Mouse (Mus musculus) heart, embryonic 15.5 days (tissue): ENCODE data around the gene Lbx1. TPM values are rescaled to one million over a fixed set of nuclear protein-coding genes. Genes with fewer than 3 reads are reported as not detected.

Source experiments
- ATAC-seq: fragments of 200-750 bp; cut with Nextera tagmentation; replicated peaks from 2 replicates; pipeline ENCODE4 v1.8.0; 2017; ENCODE audit warnings: low read depth, moderate TSS enrichment; ENCODE audit not compliant: insufficient number of reproducible peaks, insufficient read depth, low FRiP score
- H3K27ac ChIP-seq: fragments of 300-500 bp; sonication (generic); 2 replicates; pipeline ENCODE4 v1.5.1; 2015; ENCODE audit warnings: mild to moderate bottlenecking, inconsistent platforms
- H3K27me3 ChIP-seq: fragments of 300-500 bp; sonication (generic); 2 replicates; pipeline ENCODE4 v1.6.1; 2015; ENCODE audit warnings: inconsistent platforms
- H3K36me3 ChIP-seq: fragments of 300-500 bp; sonication (generic); 2 replicates; pipeline ENCODE4 v1.6.1; 2015; ENCODE audit warnings: mild to moderate bottlenecking, inconsistent platforms
- H3K4me1 ChIP-seq: fragments of 300-500 bp; sonication (generic); replicated peaks from 2 replicates; pipeline ENCODE4 v1.6.1; 2015; ENCODE audit warnings: inconsistent platforms
- H3K4me2 ChIP-seq: fragments of 300-500 bp; sonication (generic); 2 replicates; pipeline ENCODE4 v1.6.1; 2015; ENCODE audit warnings: inconsistent platforms, mild to moderate bottlenecking, moderate library complexity
- H3K4me3 ChIP-seq: fragments of 300-500 bp; sonication (generic); 2 replicates; pipeline ENCODE4 v1.5.1; 2015; ENCODE audit warnings: mild to moderate bottlenecking, inconsistent platforms
- H3K9ac ChIP-seq: fragments of 300-500 bp; sonication (generic); 2 replicates; pipeline ENCODE4 v1.6.1; 2015; ENCODE audit warnings: mild to moderate bottlenecking, inconsistent platforms
- H3K9me3 ChIP-seq: fragments of 300-500 bp; sonication (generic); replicated peaks from 2 replicates; pipeline ENCODE4 v1.6.1; 2016; ENCODE audit warnings: inconsistent platforms
- WGBS: fragments of 180-500 bp; shearing (Covaris S2); methylation state at CpG from one replicate; pipeline ENCODE4 v1.1.7; 2015; ENCODE audit warnings: mixed read lengths; 5-methylcytosine and 5-hydroxymethylcytosine counted together
- polyA plus RNA-seq: library from polyadenylated mRNA; unstranded; fragments of >200 nt; fragmentation: Nextera tagmentation; extraction: Ambion mirVana; gene quantifications from 2 replicates; pipeline ENCODE4 v1.2.1, GENCODE M21; 2015

Lbx1 gene
- polyA plus RNA-seq, result not detected in 2 replicates

GRCm38 (mm10) chr19:45235766-45236362 is at the start of gene Lbx1:
Gene Lbx1, minus strand, starts transcription at chr19:45235812.
- H3K27ac ChIP-seq, result no peak within 1 kb of the TSS

GRCm38 (mm10) chr19:45283302-45283701 is 47.7 kb upstream of the Lbx1 start:
- Histone ChIP-seq H3K4me1 (peaks cover 9% of the 10 kb centered on the region), H3K27ac (no peak overlapping the region), H3K9me3 (no peaks in the 10 kb centered on the region), H3K4me3 (peak overlapping the region; percentile 18), H3K9ac (no peak overlapping the region), H3K27me3 (peaks cover 8% of the 10 kb centered on the region), H3K36me3 (no peaks in the 10 kb centered on the region), H3K4me2 (peak overlapping the region; percentile 57)
- ATAC-seq, result no peak
- WGBS, result 7% methylated on average over 10 of the region's 10 CpGs

More at GRCm38 (mm10) chr19:45235766-45236362, at the start of gene Lbx1:
- Histone ChIP-seq H3K36me3 (no peaks in the 10 kb centered on the region), H3K4me2 (peak within 1 kb of the TSS; percentile 68), H3K27me3 (peaks cover 95% of the 10 kb centered on the region), H3K4me1 (peaks cover 43% of the 10 kb centered on the region), H3K4me3 (peak within 1 kb of the TSS; percentile 44), H3K9ac (0 out of 2 replicates have a peak within 1 kb of the TSS, but pooled peaks have one; percentile 11), H3K9me3 (no peaks in the 10 kb centered on the region)
- WGBS, result under 1% methylated on average over 30 of the region's 30 CpGs
- ATAC-seq, result 0 out of 2 replicates have a peak, but pooled peaks have one; percentile 10

- H3K9me3 ChIP-seq, result no peaks in the 10 kb centered on the region
- H3K27ac ChIP-seq, result no peak overlapping the region
- H3K4me1 ChIP-seq, result no peaks in the 10 kb centered on the region
- no peaks in the 10 kb centered on the region for H3K36me3 ChIP-seq
- peaks cover 11% of the 10 kb centered on the region for H3K27me3 ChIP-seq
- WGBS, result 60% methylated on average over 4 of the region's 4 CpGs
- no peak overlapping the region for H3K9ac ChIP-seq
- no peak overlapping the region for H3K4me3 ChIP-seq
- H3K4me2 ChIP-seq, result no peak overlapping the region
- no peak for ATAC-seq
Observed at GRCm38 (mm10) chr19:45276196-45276595, 40.6 kb upstream of the Lbx1 start.

GRCm38 (mm10) chr19:45271986-45272385 is 36.4 kb upstream of the Lbx1 start:
- H3K4me3 ChIP-seq, result no peak overlapping the region
- H3K9me3 ChIP-seq, result no peaks in the 10 kb centered on the region
- no peak overlapping the region for H3K9ac ChIP-seq
- H3K4me1 ChIP-seq, result peaks cover 6% of the 10 kb centered on the region
- 42% methylated on average over 10 of the region's 10 CpGs for WGBS
- ATAC-seq, result no peak
- H3K36me3 ChIP-seq, result no peaks in the 10 kb centered on the region
- H3K27me3 ChIP-seq, result peaks cover 13% of the 10 kb centered on the region
- H3K4me2 ChIP-seq, result no peak overlapping the region
- no peak overlapping the region for H3K27ac ChIP-seq

GRCm38 (mm10) chr19:45262995-45263394 is 27.4 kb upstream of the Lbx1 start:
- Histone ChIP-seq H3K4me2 (no peak overlapping the region), H3K4me1 (no peaks in the 10 kb centered on the region), H3K36me3 (no peaks in the 10 kb centered on the region), H3K9me3 (no peaks in the 10 kb centered on the region), H3K4me3 (no peak overlapping the region), H3K27ac (no peak overlapping the region), H3K9ac (no peak overlapping the region), H3K27me3 (peaks cover 4% of the 10 kb centered on the region; the same call in 1 of the 2 replicates)
- ATAC-seq, result no peak
- 71% methylated on average over 10 of the region's 10 CpGs for WGBS

GRCm38 (mm10) chr19:45257414-45258326 is 22.1 kb upstream of the Lbx1 start:
- WGBS, result 58% methylated on average over 15 of the region's 15 CpGs
- Histone ChIP-seq H3K4me3 (no peak overlapping the region), H3K4me1 (no peaks in the 10 kb centered on the region), H3K27ac (no peak overlapping the region), H3K36me3 (no peaks in the 10 kb centered on the region), H3K9ac (no peak overlapping the region), H3K9me3 (no peaks in the 10 kb centered on the region), H3K27me3 (peaks cover 27% of the 10 kb centered on the region), H3K4me2 (no peak overlapping the region)
- no peak for ATAC-seq

GRCm38 (mm10) chr19:45254806-45255205 is 19.2 kb upstream of the Lbx1 start:
- H3K4me3 ChIP-seq, result no peak overlapping the region
- no peak for ATAC-seq
- H3K9me3 ChIP-seq, result no peaks in the 10 kb centered on the region
- H3K36me3 ChIP-seq, result no peaks in the 10 kb centered on the region
- H3K4me1 ChIP-seq, result no peaks in the 10 kb centered on the region
- H3K27me3 ChIP-seq, result peaks cover 53% of the 10 kb centered on the region
- no peak overlapping the region for H3K9ac ChIP-seq
- 80% methylated on average over 7 of the region's 7 CpGs for WGBS
- H3K4me2 ChIP-seq, result no peak overlapping the region
- H3K27ac ChIP-seq, result no peak overlapping the region

GRCm38 (mm10) chr19:45252436-45252835 is 16.8 kb upstream of the Lbx1 start:
- no peak overlapping the region for H3K27ac ChIP-seq
- H3K4me3 ChIP-seq, result no peak overlapping the region
- H3K9me3 ChIP-seq, result no peaks in the 10 kb centered on the region
- no peaks in the 10 kb centered on the region for H3K36me3 ChIP-seq
- H3K4me2 ChIP-seq, result no peak overlapping the region
- ATAC-seq, result no peak
- H3K27me3 ChIP-seq, result peaks cover 57% of the 10 kb centered on the region
- H3K9ac ChIP-seq, result no peak overlapping the region
- WGBS, result 39% methylated on average over 3 of the region's 3 CpGs
- no peaks in the 10 kb centered on the region for H3K4me1 ChIP-seq

- Histone ChIP-seq H3K27me3 (peaks cover 79% of the 10 kb centered on the region), H3K4me3 (no peak overlapping the region), H3K9ac (no peak overlapping the region), H3K9me3 (no peaks in the 10 kb centered on the region), H3K4me2 (no peak overlapping the region), H3K4me1 (peaks cover 4% of the 10 kb centered on the region), H3K36me3 (no peaks in the 10 kb centered on the region), H3K27ac (no peak overlapping the region)
- no peak for ATAC-seq
- WGBS, result 69% methylated on average over 19 of the region's 19 CpGs
Observed at GRCm38 (mm10) chr19:45248691-45249090, 13.1 kb upstream of the Lbx1 start.

- H3K27me3 ChIP-seq, result peaks cover 90% of the 10 kb centered on the region
- H3K9ac ChIP-seq, result no peak overlapping the region
- H3K9me3 ChIP-seq, result no peaks in the 10 kb centered on the region
- peaks cover 10% of the 10 kb centered on the region for H3K4me1 ChIP-seq
- ATAC-seq, result no peak
- no peak overlapping the region for H3K27ac ChIP-seq
- peak overlapping the region; percentile 53 for H3K4me2 ChIP-seq
- WGBS, result 3% methylated on average over 29 of the region's 29 CpGs
- no peaks in the 10 kb centered on the region for H3K36me3 ChIP-seq
- peak overlapping the region; percentile 24 for H3K4me3 ChIP-seq
Observed at GRCm38 (mm10) chr19:45243918-45244700, 8.5 kb upstream of the Lbx1 start.

GRCm38 (mm10) chr19:45243264-45243602 is 7.6 kb upstream of the Lbx1 start:
- Histone ChIP-seq H3K9me3 (no peaks in the 10 kb centered on the region), H3K4me2 (no peak overlapping the region), H3K27me3 (peaks cover 90% of the 10 kb centered on the region), H3K9ac (no peak overlapping the region), H3K4me3 (no peak overlapping the region), H3K4me1 (peaks cover 10% of the 10 kb centered on the region), H3K36me3 (no peaks in the 10 kb centered on the region), H3K27ac (no peak overlapping the region)
- 6% methylated on average over 5 of the region's 5 CpGs for WGBS
- no peak for ATAC-seq
